9 mouse cellular contexts compared by ENCODE assay signal in the genomic region with DNA sequence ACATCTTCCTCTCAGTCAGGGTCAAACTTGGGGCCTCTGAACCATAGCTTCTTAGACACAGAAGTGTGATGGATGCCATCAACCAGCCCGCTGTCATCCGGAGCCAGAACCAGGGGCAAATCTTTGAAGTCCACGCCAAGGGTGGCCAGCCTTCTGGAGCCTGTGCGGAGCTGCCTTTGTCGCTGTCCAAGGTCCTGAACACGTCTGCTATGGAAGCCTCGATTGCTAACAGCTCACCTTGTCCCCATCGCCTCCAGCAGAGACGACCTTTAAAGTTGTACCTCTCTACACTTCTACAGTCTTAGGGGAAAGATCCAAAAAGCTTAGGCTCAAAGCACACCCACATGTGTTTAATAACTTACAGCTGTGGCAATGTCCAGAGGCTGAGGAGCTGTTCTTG. TPM values are rescaled to one million over a fixed set of nuclear protein-coding genes. Genes with fewer than 3 reads are reported as not detected.
A peak's percentile ranks its signal among the peaks of the same experiment; 100 is the strongest.
DNase-seq lines count a peak whose midpoint lies in the region; ATAC-seq and TF ChIP-seq lines count a peak whose summit lies in the region.
"Had no signal": no experiment of that assay in that cellular context is flagged by ENCODE, and none has a peak within 500 bp of the region (broad histone marks: within the 10 kb centered on the region; RNA-seq: fewer than 3 reads in every experiment).

No protein-coding gene starts in this region.

- TF ChIP-seq POLR2A in brain, embryonic 14.5 days (IDR thresholded peaks at IDR 0.05; ENCODE audit: borderline replicate concordance, extremely low read depth, insufficient read depth, insufficient read length, poor library complexity, severe bottlenecking) = no peak

- ATAC-seq in megakaryocyte-erythroid progenitor cell, adult 5-6 weeks (replicated peaks; ENCODE audit: low FRiP score, low TSS enrichment, poor library complexity, severe bottlenecking) = peak; percentile 49; the same call in 1 of the 2 replicates

- H3K4me3 ChIP-seq in gastrocnemius, adult 2 months = no peak overlapping the region

- intact Hi-C loops in gastrocnemius, adult 2 months (cut with DNase I) = loop anchor here (10.0 kb wide), 2 partner anchors 313 to 367 kb away; no protein-coding TSS in a partner anchor

- no peak for TF ChIP-seq CTCF in gastrocnemius, adult 2 months (IDR thresholded peaks at IDR 0.05)
- no peak for TF ChIP-seq CTCF in brain, embryonic 14.5 days (IDR thresholded peaks at IDR 0.05; ENCODE audit: borderline replicate concordance, extremely low read depth, insufficient read depth, insufficient read length)

- peak; percentile 73 for DNase-seq in gastrocnemius, adult 2 months
- DNase-seq in gastrocnemius, adult 8-10 months (ENCODE audit: low spot score in 2 of 2) = no peak
- peak; percentile 69 for DNase-seq in A20 (ENCODE audit: low read depth, low spot score)
- peak; percentile 39 for DNase-seq in brain, embryonic 14.5 days (ENCODE audit: low read depth)
- peak; percentile 62 for DNase-seq in kidney, adult 9 months
- peak; percentile 50 for DNase-seq in urinary bladder, adult 2 months (ENCODE audit: low spot score)
- DNase-seq in frontal cortex, postnatal 36 days (ENCODE audit: low spot score in 2 of 2) = no peak

- no peak overlapping the region for H3K27ac ChIP-seq in gastrocnemius, adult 2 months

RNA-seq across cellular contexts. Expression of a gene that starts 8.0 kb away (rescaled TPM):
- total RNA-seq in gastrocnemius, adult 2 months (2021) = not detected
- not detected for total RNA-seq in gastrocnemius, adult 8-10 months (2022)
- polyA plus RNA-seq in brain, embryonic 14.5 days (2012; rRNA removed) = 0.21 and 0.63 TPM in 2 replicates
- not detected in 2 replicates for total RNA-seq in megakaryocyte-erythroid progenitor cell, adult 5-6 weeks (2014; fragmentation: Nextera tagmentation)
- total RNA-seq in megakaryocyte-erythroid progenitor cell, adult 5-6 weeks (2017) = not detected in 2 replicates
- 0.14 and 0.19 TPM in 2 replicates for polyA plus RNA-seq in urinary bladder, adult 2 months (2012; rRNA removed)

RNA-seq across cellular contexts. Expression of a gene that starts 12.4 kb away (rescaled TPM):
- total RNA-seq in gastrocnemius, adult 2 months (2021) = under 1 TPM; 0.36 to 0.50 TPM
- total RNA-seq in gastrocnemius, adult 8-10 months (2022) = under 1 TPM; 0.19 to 0.63 (median 0.49) TPM
- 74.3 and 88.9 TPM in 2 replicates for polyA plus RNA-seq in brain, embryonic 14.5 days (2012; rRNA removed)
- total RNA-seq in megakaryocyte-erythroid progenitor cell, adult 5-6 weeks (2014; fragmentation: Nextera tagmentation) = not detected in 2 replicates
- 0.19 TPM in 1 of 2 replicates, not detected in the other for total RNA-seq in megakaryocyte-erythroid progenitor cell, adult 5-6 weeks (2017)
- 0.25 and 0.59 TPM in 2 replicates for polyA plus RNA-seq in urinary bladder, adult 2 months (2012; rRNA removed)

RNA-seq across cellular contexts. Expression of a gene that starts 16.2 kb away (rescaled TPM):
- not detected for total RNA-seq in gastrocnemius, adult 2 months (2021)
- total RNA-seq in gastrocnemius, adult 8-10 months (2022) = not detected
- polyA plus RNA-seq in brain, embryonic 14.5 days (2012; rRNA removed) = 0.53 and 0.55 TPM in 2 replicates
- 2.6 TPM in 1 of 2 replicates, not detected in the other for total RNA-seq in megakaryocyte-erythroid progenitor cell, adult 5-6 weeks (2014; fragmentation: Nextera tagmentation)
- not detected in 2 replicates for total RNA-seq in megakaryocyte-erythroid progenitor cell, adult 5-6 weeks (2017)
- 0.56 and 0.61 TPM in 2 replicates for polyA plus RNA-seq in urinary bladder, adult 2 months (2012; rRNA removed)
- total RNA-seq: gastrocnemius, postnatal 4 days had no signal

RNA-seq across cellular contexts. Expression of a gene that starts 41.6 kb away (rescaled TPM):
- total RNA-seq in gastrocnemius, adult 2 months (2021) = 1 to 10 TPM; 1.9 to 3.2 TPM
- total RNA-seq in gastrocnemius, adult 8-10 months (2022) = 1 to 10 TPM; 1.7 to 2.6 (median 2.1) TPM
- polyA plus RNA-seq in brain, embryonic 14.5 days (2012; rRNA removed) = 5.5 and 9.1 TPM in 2 replicates
- total RNA-seq in megakaryocyte-erythroid progenitor cell, adult 5-6 weeks (2014; fragmentation: Nextera tagmentation) = 0.37 TPM in 1 of 2 replicates, not detected in the other
- 0.19 and 0.42 TPM in 2 replicates for total RNA-seq in megakaryocyte-erythroid progenitor cell, adult 5-6 weeks (2017)
- 12.7 and 16.8 TPM in 2 replicates for polyA plus RNA-seq in urinary bladder, adult 2 months (2012; rRNA removed)

RNA-seq across cellular contexts. Expression of a gene that starts 51.6 kb away (rescaled TPM):
- 10 to 100 TPM; 27.1 to 30.5 TPM for total RNA-seq in gastrocnemius, adult 2 months (2021)
- 10 to 100 TPM; 17.5 to 28.4 (median 22.8) TPM for total RNA-seq in gastrocnemius, adult 8-10 months (2022)
- polyA plus RNA-seq in brain, embryonic 14.5 days (2012; rRNA removed) = 51.0 and 92.8 TPM in 2 replicates
- total RNA-seq in megakaryocyte-erythroid progenitor cell, adult 5-6 weeks (2014; fragmentation: Nextera tagmentation) = 60.9 and 72.5 TPM in 2 replicates
- total RNA-seq in megakaryocyte-erythroid progenitor cell, adult 5-6 weeks (2017) = 24.0 and 32.8 TPM in 2 replicates
- polyA plus RNA-seq in urinary bladder, adult 2 months (2012; rRNA removed) = 39.1 and 55.5 TPM in 2 replicates

Comparison
In these comparisons a context has a peak if more than half of its experiments do, and no peak if none do; other contexts are left out.
1. DNase-seq: peak in gastrocnemius, adult 2 months (single experiment), A20 (single experiment), brain, embryonic 14.5 days (single experiment), kidney, adult 9 months (single experiment) and urinary bladder, adult 2 months (single experiment); none in gastrocnemius, adult 8-10 months (0 of 2) and frontal cortex, postnatal 36 days (0 of 2).